Mouse (Mus musculus) heart, adult 11 months (tissue): ENCODE data around the gene Cavin1.

Experiments used
- DNase-seq: peaks from one replicate; pipeline ENCODE4 v3.0.0; 2022

Gene Cavin1

GRCm38 (mm10) chr11:100980438-100980837 lies 9.8 kb upstream of the Cavin1 start:
- no peak for DNase-seq

DNA sequence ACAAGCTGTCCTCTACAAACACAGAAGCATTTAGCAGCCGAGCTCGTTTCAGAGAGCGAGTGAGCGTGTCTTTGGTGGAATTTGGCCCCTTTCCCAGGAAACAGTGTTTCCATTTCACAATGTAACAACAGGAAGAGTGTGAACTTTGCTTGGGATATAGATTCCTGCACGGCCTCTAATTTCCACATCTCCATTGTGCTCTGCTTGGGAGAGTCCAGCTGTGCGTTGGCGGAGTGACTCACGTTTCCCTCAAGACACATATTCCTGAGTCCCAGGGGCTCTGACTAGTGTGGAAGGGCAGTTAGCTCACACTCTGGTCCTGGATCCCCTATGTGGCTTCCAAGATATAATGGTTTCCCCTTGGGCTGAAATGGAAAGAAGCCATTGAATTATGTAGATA lies 9.2 kb upstream of the Cavin1 start:
- DNase-seq, result peak; percentile 98

DNA sequence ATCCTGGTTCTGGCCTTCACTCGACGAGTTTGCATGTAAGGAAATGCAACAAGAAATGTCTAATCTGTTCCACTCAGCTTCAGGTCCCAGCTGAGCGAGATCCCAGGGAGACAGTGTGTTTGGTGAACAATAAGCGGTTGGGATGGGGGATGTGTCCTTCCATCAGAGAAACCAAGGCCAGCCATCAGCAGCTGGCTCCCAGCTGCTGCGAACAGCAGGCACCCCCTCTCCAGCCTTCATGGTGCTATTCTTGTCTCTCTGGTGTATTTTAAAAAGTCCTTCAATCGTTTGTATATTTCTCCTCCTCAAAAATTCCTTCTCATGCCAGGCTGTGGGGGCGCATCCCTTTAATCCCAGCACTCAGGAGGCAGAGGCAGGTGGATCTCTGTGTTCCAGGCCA lies 4.6 kb upstream of the Cavin1 start:
- peak; percentile 97 for DNase-seq

DNA sequence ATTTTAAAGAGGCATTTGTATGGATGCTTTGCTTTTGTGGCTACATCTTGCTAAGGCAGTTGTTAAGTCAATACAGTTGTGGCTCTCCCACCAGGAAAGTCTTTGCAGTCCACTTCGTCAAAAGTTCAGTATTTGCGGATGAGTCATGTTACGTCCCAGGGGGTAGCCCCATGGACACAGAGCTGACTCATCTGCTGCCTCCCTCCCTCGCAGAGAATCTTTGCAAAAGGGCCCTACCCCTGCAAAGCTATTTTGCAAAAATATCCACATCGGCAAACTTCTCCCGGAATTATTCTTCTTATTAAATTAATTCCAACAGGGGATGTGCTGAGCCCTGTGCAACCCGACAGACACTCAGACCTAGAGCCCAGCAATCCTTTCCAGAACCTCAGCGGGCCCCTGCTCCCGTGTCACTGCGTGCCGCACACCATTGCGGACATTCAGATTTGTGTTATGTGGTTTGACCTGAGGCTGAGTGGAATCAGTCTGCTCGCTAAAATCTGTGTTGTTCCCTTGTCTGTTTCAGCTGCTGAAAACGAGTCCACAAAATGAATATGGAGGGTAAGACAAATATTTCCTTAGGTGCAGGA lies 3.8 kb upstream of the Cavin1 start:
- peak; percentile 95 for DNase-seq

GRCm38 (mm10) chr11:100973245-100973644 lies 2.6 kb upstream of the Cavin1 start:
- DNase-seq, result peak; percentile 85

GRCm38 (mm10) chr11:100971455-100971854 lies 768 bp upstream of the Cavin1 start:
- peak; percentile 92 for DNase-seq

DNA sequence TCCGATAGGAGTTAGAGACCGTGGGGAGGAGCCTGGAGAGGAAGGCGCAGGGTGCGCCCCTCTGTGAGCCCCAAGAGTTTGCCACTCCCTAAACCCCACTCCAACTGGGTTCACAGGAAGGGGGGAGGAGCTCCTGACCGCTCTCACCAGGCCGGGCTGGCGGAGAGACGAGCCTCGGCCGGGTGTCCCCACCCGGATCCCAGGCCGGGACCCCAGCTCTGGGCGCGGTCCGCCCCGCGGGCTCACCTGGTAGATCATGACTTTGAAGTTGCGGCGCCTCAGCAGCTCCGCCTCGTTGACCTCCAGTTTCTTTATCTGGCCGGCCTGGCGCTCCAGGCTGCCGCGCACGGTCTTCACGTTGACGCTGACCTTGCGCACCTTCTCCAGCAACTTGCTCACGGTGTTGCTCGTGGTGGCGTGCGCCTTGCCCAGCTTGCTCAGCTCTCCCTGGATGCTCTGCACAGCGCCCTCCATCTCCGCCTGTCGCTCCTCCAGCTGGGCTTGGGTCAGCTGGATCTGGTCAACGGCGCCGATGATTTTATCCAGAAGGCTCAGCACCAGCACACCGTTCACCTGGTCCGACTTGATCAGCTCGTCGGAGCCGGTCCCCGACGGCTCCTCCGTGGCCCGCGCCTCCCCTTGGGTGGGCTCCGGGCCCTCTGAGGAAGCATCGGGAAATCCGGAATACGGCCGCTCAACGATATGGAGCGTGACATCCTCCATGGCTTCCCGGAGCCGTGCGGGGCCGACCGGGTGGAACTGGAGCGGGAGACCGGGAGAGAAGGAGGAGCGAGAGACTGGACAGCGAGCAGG lies 737 bp downstream of the Cavin1 start:
- DNase-seq, result peak; percentile 99

DNA sequence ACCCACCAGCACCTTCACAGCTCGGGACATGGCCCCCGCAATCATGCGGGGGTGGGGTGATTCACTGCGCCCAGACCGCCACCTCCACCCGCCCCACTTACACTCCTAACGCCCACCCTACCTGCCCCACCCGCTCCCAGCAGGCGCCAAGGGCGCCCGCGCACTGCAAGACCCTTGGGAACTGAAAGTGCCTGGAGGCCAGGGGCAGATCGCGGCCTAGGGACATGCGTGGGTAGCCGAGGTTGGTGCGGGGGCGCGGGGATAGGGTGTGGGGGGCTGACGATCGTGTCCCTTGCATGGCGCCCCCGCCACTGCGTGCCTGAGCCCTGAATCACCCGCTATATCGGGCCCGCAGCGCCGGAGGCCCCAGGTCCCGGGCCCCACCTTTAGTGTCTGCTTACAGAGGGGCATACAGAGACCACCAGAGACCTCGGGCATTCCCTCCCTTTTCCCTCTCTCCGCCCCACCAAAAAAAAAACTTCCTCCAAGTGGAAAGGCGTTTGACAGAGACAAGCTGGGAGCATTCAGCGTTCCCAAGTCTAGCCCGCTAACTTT lies 1.4 kb downstream of the Cavin1 start:
- peak; percentile 98 for DNase-seq

GRCm38 (mm10) chr11:100968501-100968900 lies 2.2 kb downstream of the Cavin1 start:
- peak; percentile 93 for DNase-seq

DNA sequence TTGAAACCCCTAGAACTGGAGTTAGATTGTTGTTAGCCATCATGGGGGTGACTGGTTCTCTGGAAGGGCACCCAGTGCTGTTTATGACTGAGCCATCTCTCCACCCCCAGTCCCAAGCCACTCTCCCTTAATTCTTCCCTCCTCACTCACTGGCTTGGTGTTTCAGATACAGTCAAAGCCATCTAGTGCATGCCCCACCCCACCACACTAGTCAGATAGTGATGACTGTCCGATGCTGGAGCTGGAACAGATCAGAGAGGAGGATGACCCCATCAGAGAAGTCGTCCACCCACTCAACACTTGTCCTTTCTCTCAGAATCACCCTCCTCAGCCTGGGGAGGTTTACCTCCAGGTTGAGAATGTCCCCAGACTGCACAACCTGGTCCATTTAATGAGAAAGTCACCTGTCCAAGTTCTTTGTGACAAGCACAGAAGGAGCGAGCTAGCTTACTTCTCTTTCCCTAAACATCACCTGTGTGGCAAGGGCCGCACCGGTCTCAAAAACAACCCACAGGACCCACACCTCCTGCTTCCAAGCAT lies 2.7 kb downstream of the Cavin1 start:
- peak; percentile 93 for DNase-seq

DNA sequence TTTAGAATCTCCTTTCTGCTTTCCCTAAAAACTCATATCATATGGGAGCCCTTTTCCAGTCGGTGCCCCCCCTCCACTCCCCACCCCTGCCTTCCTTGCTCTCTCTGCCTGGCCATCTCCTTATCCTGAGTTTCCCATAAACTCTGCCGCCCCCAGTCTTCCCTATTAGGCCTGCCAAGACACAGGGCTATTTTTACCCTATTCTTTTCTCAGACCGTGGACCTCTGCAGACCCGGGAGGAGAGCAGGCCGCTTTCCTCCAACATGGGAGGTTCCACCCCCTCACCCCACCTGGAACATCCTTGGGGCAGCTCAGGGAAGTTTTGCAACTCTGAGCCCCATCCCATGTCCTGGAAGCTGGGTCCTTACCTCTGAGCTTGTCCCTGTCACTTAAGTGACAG lies 3.3 kb downstream of the Cavin1 start:
- DNase-seq, result peak; percentile 97

- peak; percentile 96 for DNase-seq
Measured at GRCm38 (mm10) chr11:100965760-100966159, 4.9 kb downstream of the Cavin1 start.

GRCm38 (mm10) chr11:100964901-100965542 lies 5.7 kb downstream of the Cavin1 start:
- peak; percentile 92 for DNase-seq

DNA sequence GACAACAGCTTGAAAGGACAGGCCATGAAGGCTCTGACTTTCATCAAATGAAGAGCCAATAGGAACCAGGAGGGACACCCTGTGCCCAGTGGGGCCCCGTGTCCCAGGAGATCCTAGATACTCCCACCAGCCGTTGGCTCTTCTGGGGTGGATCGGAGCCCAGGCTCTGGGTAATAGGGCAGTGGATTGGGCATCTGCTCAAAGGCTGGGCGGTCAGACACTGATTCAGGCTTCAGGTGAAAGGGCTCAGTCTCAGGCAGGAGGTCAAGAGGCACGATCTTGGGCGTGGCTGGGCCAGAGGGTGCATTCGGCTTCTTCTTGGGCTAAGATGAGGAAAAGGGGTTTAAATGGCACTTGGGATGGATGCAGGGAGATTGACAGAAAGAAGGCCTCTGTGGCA lies 6.5 kb downstream of the Cavin1 start:
- peak; percentile 95 for DNase-seq

- peak; percentile 99 for DNase-seq
Measured at GRCm38 (mm10) chr11:100963647-100964046, 7.0 kb downstream of the Cavin1 start.

- peak; percentile 99 for DNase-seq
Measured at GRCm38 (mm10) chr11:100962371-100962911, 8.2 kb downstream of the Cavin1 start.

GRCm38 (mm10) chr11:100960540-100960939 lies 10.1 kb downstream of the Cavin1 start:
- DNase-seq, result peak; percentile 99

DNA sequence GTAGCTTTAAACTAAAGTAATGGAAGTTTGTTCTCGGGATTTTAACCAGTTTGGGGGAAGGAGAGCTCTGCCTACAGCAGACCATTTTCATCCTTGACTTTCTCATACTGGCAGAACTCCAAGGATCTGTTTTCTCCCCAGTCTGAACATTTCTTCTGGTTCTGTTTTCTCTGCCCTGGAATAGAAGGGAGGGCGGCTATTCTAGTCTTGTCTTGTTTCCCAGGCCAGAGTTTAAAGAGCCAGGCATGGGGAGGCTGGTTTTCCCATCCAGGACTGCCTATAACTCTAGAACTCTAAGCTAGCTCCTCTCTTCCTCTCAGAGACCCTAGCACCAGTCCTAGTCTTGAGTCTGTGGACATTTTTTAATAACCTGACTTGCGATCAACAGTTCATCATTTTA lies 10.9 kb downstream of the Cavin1 start:
- DNase-seq, result peak; percentile 95

- peak; percentile 95 for DNase-seq
Measured at GRCm38 (mm10) chr11:100959464-100959810, 11.2 kb downstream of the Cavin1 start.

GRCm38 (mm10) chr11:100958613-100959463 lies 11.8 kb downstream of the Cavin1 start:
- peak; percentile 94 for DNase-seq

DNA sequence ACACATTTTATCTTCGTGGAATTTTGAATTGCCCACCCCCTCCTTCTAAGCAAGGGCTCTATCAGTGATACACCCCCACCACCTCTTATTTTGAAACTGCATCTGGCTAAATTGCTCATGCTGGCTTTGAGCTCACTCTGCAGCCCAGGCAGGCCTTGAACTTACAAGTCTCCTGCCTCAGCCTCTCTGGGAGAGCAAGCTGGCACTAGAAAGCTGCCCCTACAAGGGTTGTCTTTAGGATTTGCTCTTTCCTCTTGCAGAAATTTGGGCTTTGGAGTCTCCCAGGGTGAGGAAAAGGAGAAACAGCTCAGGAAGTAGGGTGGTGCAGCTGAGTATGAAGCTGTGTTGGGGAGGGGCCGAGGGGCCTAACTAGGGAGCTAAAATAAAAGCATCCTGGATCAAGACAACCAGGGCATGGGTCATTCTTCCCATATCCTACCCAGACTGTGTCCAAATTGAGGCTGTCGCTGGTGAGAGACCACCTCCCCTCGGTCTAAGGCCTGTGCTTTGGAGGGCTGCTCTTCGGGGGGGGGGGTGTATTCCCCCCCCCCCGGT lies 12.7 kb downstream of the Cavin1 start:
- peak; percentile 89 for DNase-seq

DNA sequence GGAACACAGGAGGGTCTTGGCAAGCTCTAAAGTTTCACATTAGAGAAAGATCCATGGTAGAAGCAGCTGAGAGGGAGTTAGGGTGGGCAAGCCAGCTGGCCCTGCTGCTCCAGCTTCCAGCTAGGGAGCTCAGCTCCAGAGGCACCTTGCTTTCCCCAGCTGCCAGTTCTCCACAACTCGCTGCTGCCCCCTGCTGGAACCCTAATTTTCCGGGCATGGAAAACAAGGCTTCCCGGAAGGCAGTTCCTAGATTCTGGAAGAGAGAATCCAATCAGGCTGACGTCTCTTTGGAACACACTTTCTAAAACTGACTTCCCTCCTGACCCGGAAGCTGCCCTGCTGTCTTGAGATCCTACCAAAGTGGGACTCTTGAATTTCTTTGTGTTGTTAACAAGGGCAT lies 13.4 kb downstream of the Cavin1 start:
- peak; percentile 98 for DNase-seq
